Mouse (Mus musculus): ENCODE measurements at regions not wholly inside any gene's neighbourhood (a gene's known extent, or its start where the extent isn't known, plus 50 kb on each side); places are given as distances from the start of the nearest gene placed in this dataset.

GRCm38 (mm10) chr5:111648481-111648880 is 85.2 kb upstream of the Gm26897 start:
- no peak for TF ChIP-seq CTCF (IDR thresholded peaks at IDR 0.05)
- TF ChIP-seq EP300 (IDR thresholded peaks at IDR 0.05) = no peak; the same call in 1 of the 2 replicates

Measured in lung, postnatal 0 days (tissue).